Mouse (Mus musculus): Measurements from ENCODE around the gene Coro7.

GRCm38 (mm10) chr16:4725780-4726527 lies 46.4 kb upstream of the Coro7 start, which contains the start of gene Hmox2:
- no peak for TF ChIP-seq FLI1 (IDR thresholded peaks at IDR 0.05; ENCODE audit: low read length)
- TF ChIP-seq GATA1 (IDR thresholded peaks at IDR 0.05; ENCODE audit: borderline replicate concordance, low read length) = no peak
